ENCODE assay signal across 8 mouse cellular contexts in genomic region chr14:47367461-47367860, GRCm38 (mm10). TPM values are rescaled to one million over a fixed set of nuclear protein-coding genes. Genes with fewer than 3 reads are reported as not detected.
DNase-seq lines count a peak whose midpoint lies in the region; ATAC-seq lines count a peak whose summit lies in the region.

Gene Lgals3 (plus strand): TSS chr14:47367751.

- no peaks in the 10 kb centered on the region for H3K36me3 ChIP-seq in heart, embryonic 13.5 days
- H3K36me3 ChIP-seq in liver, embryonic 13.5 days, result no peaks in the 10 kb centered on the region

- no peaks in the 10 kb centered on the region for H3K9me3 ChIP-seq in heart, embryonic 13.5 days
- no peaks in the 10 kb centered on the region for H3K9me3 ChIP-seq in liver, embryonic 13.5 days (replicated peaks)

- peak within 1 kb of the TSS; percentile 61 for H3K4me2 ChIP-seq in heart, embryonic 13.5 days
- H3K4me2 ChIP-seq in liver, embryonic 13.5 days, result no peak within 1 kb of the TSS

- DNase-seq in ovary, postnatal 14 days (ENCODE audit: low spot score), result peak; percentile 7
- DNase-seq in ovary, adult 18-20 months (ENCODE audit: low spot score), result no peak
- DNase-seq in embryo, embryonic 10 days (ENCODE audit: low spot score), result peak; percentile 76
- DNase-seq in kidney, postnatal 14 days, result peak; percentile 74
- no peak for DNase-seq in liver, embryonic 13.5 days
- peak; percentile 75 for DNase-seq in yolk sac, embryonic 10.5 days (ENCODE audit: low spot score)

- H3K27ac ChIP-seq in heart, embryonic 13.5 days (replicated peaks), result no peak within 1 kb of the TSS
- no peak within 1 kb of the TSS for H3K27ac ChIP-seq in liver, embryonic 13.5 days

- H3K4me3 ChIP-seq in heart, embryonic 13.5 days, result peak within 1 kb of the TSS; percentile 27
- H3K4me3 ChIP-seq in liver, embryonic 13.5 days (replicated peaks), result no peak within 1 kb of the TSS

- H3K4me1 ChIP-seq in heart, embryonic 13.5 days, result peaks cover 25% of the 10 kb centered on the region
- peaks cover 35% of the 10 kb centered on the region for H3K4me1 ChIP-seq in liver, embryonic 13.5 days (replicated peaks)

- peak; percentile 31; the same call in 1 of the 2 replicates for ATAC-seq in heart, embryonic 13.5 days (ENCODE audit: extremely low read depth, insufficient number of reproducible peaks, low FRiP score, low TSS enrichment)
- 0 out of 2 replicates have a peak, but pooled peaks have one; percentile 37 for ATAC-seq in liver, embryonic 13.5 days (ENCODE audit: low read depth)
- ATAC-seq in monocyte, adult 5-6 weeks (replicated peaks; ENCODE audit: insufficient number of reproducible peaks, low FRiP score, low TSS enrichment, poor library complexity, severe bottlenecking), result no peak

- 0 out of 2 replicates have a peak within 1 kb of the TSS, but pooled peaks have one; percentile 33 for H3K9ac ChIP-seq in heart, embryonic 13.5 days
- no peak within 1 kb of the TSS for H3K9ac ChIP-seq in liver, embryonic 13.5 days

- 21% methylated on average over 9 of the region's 9 CpGs for WGBS in heart, embryonic 13.5 days
- 28% methylated on average over 9 of the region's 9 CpGs for WGBS in liver, embryonic 13.5 days (ENCODE audit: insufficient replicate concordance)

- H3K27me3 ChIP-seq in heart, embryonic 13.5 days (replicated peaks), result peaks cover 10% of the 10 kb centered on the region
- peaks cover 16% of the 10 kb centered on the region for H3K27me3 ChIP-seq in liver, embryonic 13.5 days

RNA-seq across cellular contexts. Expression of gene Lgals3, which starts in this region (rescaled TPM):
- 2.7 and 4.3 TPM in 2 replicates for polyA plus RNA-seq in heart, embryonic 13.5 days (2015; fragmentation: Nextera tagmentation; extraction: Ambion mirVana)
- 17.6 and 20.3 TPM in 2 replicates for polyA plus RNA-seq in liver, embryonic 13.5 days (2015; fragmentation: Nextera tagmentation; extraction: Ambion mirVana)
- 98.5 to 263 TPM (median 189 TPM) in 3 replicates for total RNA-seq in monocyte, adult 5-6 weeks (2017)

Comparison
In these comparisons a context has a peak if more than half of its experiments do, and no peak if none do; other contexts are left out.
1. DNase-seq: peak in ovary, postnatal 14 days (single experiment), embryo, embryonic 10 days (single experiment), kidney, postnatal 14 days (single experiment) and yolk sac, embryonic 10.5 days (single experiment); none in ovary, adult 18-20 months (single experiment) and liver, embryonic 13.5 days (single experiment).